Mouse (Mus musculus) forebrain, embryonic 12.5 days (tissue): ENCODE measurements around the gene Zfp62. TPM values are rescaled to one million over a fixed set of nuclear protein-coding genes. Genes with fewer than 3 reads are reported as not detected.
"Not testable (repeated sequence)": the region's sequence is repeated elsewhere in the genome, so short reads cannot be mapped to it uniquely, and the experiment has no call there.

Experiments used
- ATAC-seq: fragments of 200-750 bp; cut with Nextera tagmentation; 2 replicates; pipeline ENCODE4 v1.8.0; 2017; ENCODE audit warnings: moderate TSS enrichment; ENCODE audit not compliant: low FRiP score
- H3K27ac ChIP-seq: fragments of 300-500 bp; sonication (generic); 2 replicates; pipeline ENCODE4 v1.5.1; 2016; ENCODE audit warnings: mild to moderate bottlenecking
- H3K27me3 ChIP-seq: fragments of 300-500 bp; sonication (generic); 2 replicates; pipeline ENCODE4 v1.6.1; 2016; ENCODE audit warnings: mild to moderate bottlenecking
- H3K36me3 ChIP-seq: fragments of 300-500 bp; sonication (generic); replicated peaks from 2 replicates; pipeline ENCODE4 v1.6.1; 2016; ENCODE audit warnings: mild to moderate bottlenecking
- H3K4me1 ChIP-seq: fragments of 300-500 bp; sonication (generic); 2 replicates; pipeline ENCODE4 v1.6.1; 2016
- H3K4me2 ChIP-seq: fragments of 300-500 bp; sonication (generic); 2 replicates; pipeline ENCODE4 v1.6.1; 2016; ENCODE audit warnings: mild to moderate bottlenecking, moderate library complexity
- H3K4me3 ChIP-seq: fragments of 300-500 bp; sonication (generic); replicated peaks from 2 replicates; pipeline ENCODE4 v1.5.1; 2016; ENCODE audit warnings: mild to moderate bottlenecking
- H3K9ac ChIP-seq: fragments of 300-500 bp; sonication (generic); 2 replicates; pipeline ENCODE4 v1.6.1; 2016; ENCODE audit warnings: mild to moderate bottlenecking
- H3K9me3 ChIP-seq: fragments of 300-500 bp; sonication (generic); 2 replicates; pipeline ENCODE4 v1.6.1; 2016
- WGBS: fragments of 180-500 bp; shearing (Covaris S2); methylation state at CpG from one replicate; pipeline ENCODE4 v1.1.7; 2016; 5-methylcytosine and 5-hydroxymethylcytosine counted together
- polyA plus RNA-seq: library from polyadenylated mRNA; unstranded; fragments of >200 nt; fragmentation: Nextera tagmentation; extraction: Ambion mirVana; gene quantifications from 2 replicates; pipeline ENCODE4 v1.2.1, GENCODE M21; 2016

Zfp62 gene
- 60.5 and 63.3 TPM in 2 replicates for polyA plus RNA-seq

DNA sequence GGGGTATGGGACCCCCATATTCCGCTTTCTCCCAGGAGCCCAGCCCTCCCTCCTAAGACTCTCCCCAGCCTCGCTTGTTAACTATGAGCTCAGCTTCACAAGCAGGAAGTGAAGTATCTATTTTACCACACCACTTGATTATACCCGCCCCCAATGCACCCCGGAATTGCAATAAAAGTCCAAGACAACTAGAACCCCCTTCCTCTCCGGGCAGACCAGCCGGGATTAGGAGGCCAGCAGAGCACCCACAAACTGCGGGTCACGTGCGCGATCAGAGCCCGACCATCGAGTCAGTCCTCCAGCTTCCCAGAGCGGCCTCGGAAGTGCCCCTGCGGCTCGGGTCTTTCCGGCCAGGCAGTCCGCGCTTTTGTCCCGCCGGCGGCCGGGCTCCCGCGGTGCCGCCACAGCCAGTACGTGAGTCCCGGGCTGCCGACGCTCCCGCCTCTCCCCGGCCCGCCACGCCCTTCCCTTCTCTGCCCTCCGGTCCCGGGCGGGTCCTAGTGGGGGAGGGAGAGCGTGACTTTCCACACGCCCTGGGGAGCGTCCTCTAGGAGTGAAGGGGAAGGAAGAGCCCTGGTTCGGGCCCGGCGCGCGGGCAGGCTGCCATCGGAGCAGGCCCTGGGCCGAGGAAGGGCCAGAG lies at the start of gene Zfp62:
Zfp62 (plus strand) TSS at position 164 of the 640 bp plus-strand sequence.
- peak; percentile 93 for ATAC-seq
- Histone ChIP-seq H3K36me3 (peaks cover 8% of the 10 kb centered on the region), H3K27ac (peak within 1 kb of the TSS; percentile 99), H3K9me3 (no peaks in the 10 kb centered on the region), H3K4me2 (peak within 1 kb of the TSS; percentile 79), H3K27me3 (no peaks in the 10 kb centered on the region), H3K4me3 (peak within 1 kb of the TSS; percentile 88), H3K9ac (peak within 1 kb of the TSS; percentile 97), H3K4me1 (peaks cover 18% of the 10 kb centered on the region)
- WGBS = 0% methylated on average over 43 of the region's 47 CpGs

DNA sequence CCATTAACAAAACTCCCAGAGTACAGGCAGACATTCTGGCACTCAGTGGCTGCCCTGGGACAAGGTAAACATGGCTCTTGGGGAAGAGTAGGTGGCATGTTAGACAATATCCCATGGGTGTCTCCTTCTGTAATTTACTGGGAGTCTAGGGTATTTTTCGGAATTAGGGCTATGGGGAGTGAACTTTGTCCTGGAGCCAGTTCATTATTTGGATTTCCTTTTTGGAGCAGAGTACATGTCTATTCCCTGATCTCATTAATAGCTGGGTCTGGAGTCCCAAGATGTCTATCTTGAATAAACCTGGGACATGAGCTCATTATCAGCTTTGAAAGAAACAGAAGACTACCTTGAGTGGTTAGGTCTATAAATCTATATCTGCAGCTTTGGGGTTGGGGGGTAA lies 49.0 kb upstream of the Zfp62 start, which contains the start of gene Olfr1394:
Olfr1394 (plus strand) TSS at position 301 of the 400 bp plus-strand sequence.
- no peak for ATAC-seq
- Histone ChIP-seq H3K9me3 (no peaks in the 10 kb centered on the region), H3K27me3 (no peaks in the 10 kb centered on the region), H3K36me3 (no peaks in the 10 kb centered on the region), H3K4me3 (no peak within 1 kb of the TSS), H3K27ac (no peak within 1 kb of the TSS), H3K4me2 (no peak within 1 kb of the TSS), H3K9ac (no peak within 1 kb of the TSS), H3K4me1 (no peaks in the 10 kb centered on the region)
- WGBS = 90% methylated on average over 1 of the region's 1 CpGs

DNA sequence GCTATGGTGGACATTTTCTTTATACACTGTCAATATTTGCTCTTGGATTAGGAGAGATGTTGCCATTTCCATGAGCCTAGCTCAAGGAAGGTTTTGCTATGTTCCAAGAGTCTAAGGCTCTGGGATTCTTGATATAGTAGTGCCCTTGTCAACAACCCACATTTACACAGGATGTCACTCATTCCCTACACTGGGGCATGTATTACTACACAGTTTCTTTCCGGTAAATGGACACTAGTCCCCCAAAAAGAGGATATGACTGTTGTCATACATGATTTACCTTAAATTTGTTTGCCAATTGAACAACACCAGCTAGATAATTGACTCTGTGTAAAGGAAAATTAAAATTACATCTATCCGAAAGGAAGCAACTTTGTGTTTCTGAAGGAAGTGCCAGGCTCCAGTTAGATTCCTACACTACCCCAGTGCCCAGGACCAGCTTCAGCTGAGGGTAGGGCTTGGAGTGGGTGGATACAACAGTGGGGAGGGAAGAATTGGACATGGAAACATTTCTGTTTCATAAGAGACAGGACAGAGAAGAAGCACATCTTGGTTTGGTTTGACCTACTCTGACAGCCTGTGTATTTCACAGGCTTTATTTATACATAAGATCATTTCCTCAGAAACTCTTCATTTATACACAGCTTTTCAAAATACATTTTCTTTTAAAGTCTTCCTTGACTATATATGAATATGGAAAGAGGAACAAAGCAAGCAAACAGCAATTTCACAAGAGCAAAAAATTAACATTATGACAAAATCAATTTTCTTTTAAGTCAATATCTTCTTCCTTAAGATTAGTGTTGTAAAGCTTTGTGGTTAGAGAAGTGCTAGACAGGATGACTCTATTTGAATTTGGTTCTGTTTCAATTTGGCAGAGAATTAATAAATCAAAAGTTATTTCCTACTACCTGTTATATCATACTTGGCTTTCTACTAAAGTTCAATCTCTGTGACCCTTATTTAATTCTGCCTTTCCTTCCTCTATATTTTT lies 46.0 kb upstream of the Zfp62 start:
- H3K36me3 ChIP-seq = no peaks in the 10 kb centered on the region
- 92% methylated on average over 2 of the region's 2 CpGs for WGBS
- no peaks in the 10 kb centered on the region for H3K27me3 ChIP-seq
- ATAC-seq = no peak
- no peak overlapping the region for H3K27ac ChIP-seq
- no peak overlapping the region for H3K4me2 ChIP-seq
- no peaks in the 10 kb centered on the region for H3K9me3 ChIP-seq
- no peak overlapping the region for H3K9ac ChIP-seq
- no peak overlapping the region for H3K4me3 ChIP-seq
- no peaks in the 10 kb centered on the region for H3K4me1 ChIP-seq

DNA sequence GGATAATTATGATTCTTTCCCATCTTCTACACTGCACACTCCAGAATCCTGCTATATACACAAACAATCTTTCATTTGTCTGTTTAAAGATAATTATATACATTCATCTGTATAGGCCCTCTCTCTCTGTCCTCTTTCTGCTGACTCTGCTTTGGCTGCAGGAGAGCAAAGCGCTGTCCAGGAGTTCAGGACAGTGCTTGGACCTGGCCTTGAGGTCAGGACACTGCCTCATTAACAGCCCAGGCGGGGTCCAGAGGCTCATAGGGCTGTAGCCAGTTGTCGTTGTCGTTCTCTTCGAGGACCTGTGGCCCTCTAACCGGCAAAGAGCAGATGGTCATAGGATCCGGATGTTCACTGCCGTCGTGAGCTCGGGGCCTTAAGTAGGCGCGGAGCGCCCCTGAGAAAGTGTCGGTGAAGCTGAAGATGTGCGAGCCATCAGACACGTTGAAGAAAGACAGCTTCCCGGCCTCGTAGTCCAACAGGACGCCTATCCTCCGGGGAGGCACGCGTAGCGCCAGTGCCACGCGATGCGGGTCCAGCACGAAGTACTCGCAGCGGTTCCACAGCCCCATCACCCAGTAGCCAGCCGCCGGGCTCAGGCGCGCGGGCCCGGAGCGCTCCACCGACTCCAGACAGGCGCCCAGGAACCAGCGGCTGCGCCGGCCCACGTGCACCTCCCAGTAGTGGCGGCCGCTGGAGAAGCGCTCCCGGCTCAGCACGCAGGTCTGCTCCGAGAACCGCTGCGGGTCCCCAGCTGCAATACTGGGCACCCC lies 34.1 kb upstream of the Zfp62 start:
- no peaks in the 10 kb centered on the region for H3K36me3 ChIP-seq
- peak overlapping the region; percentile 70 for H3K4me2 ChIP-seq
- H3K4me1 ChIP-seq = peaks cover 8% of the 10 kb centered on the region
- peak; percentile 68; the same call in 1 of the 2 replicates for ATAC-seq
- WGBS = 7% methylated on average over 50 of the region's 50 CpGs
- peak overlapping the region; percentile 37 for H3K4me3 ChIP-seq
- 0 out of 2 replicates have a peak overlapping the region, but pooled peaks have one; percentile 36 for H3K9ac ChIP-seq
- H3K9me3 ChIP-seq = 0 out of 2 replicates have a peak, but pooled peaks cover 8% of the 10 kb centered on the region
- H3K27me3 ChIP-seq = peaks cover 22% of the 10 kb centered on the region
- H3K27ac ChIP-seq = no peak overlapping the region

- WGBS = 88% methylated on average over 4 of the region's 4 CpGs
- Histone ChIP-seq H3K4me1 (peaks cover 8% of the 10 kb centered on the region), H3K27ac (no peak overlapping the region), H3K36me3 (no peaks in the 10 kb centered on the region), H3K9ac (no peak overlapping the region), H3K4me2 (no peak overlapping the region), H3K27me3 (peaks cover 22% of the 10 kb centered on the region), H3K4me3 (no peak overlapping the region), H3K9me3 (0 out of 2 replicates have a peak, but pooled peaks cover 8% of the 10 kb centered on the region)
- ATAC-seq = no peak
Observed at GRCm38 (mm10) chr11:49170576-49170975, 32.5 kb upstream of the Zfp62 start.

- no peaks in the 10 kb centered on the region for H3K36me3 ChIP-seq
Observed at GRCm38 (mm10) chr11:49175345-49175744, 27.7 kb upstream of the Zfp62 start.

GRCm38 (mm10) chr11:49176047-49176779 lies 26.9 kb upstream of the Zfp62 start:
- ATAC-seq, H3K27me3 ChIP-seq, H3K27ac ChIP-seq, H3K4me3 ChIP-seq, H3K9ac ChIP-seq, H3K4me2 ChIP-seq, H3K4me1 ChIP-seq, H3K36me3 ChIP-seq, H3K9me3 ChIP-seq: not testable (repeated sequence)
- 95% methylated on average over 4 of the region's 4 CpGs for WGBS

More at GRCm38 (mm10) chr11:49175345-49175744, 27.7 kb upstream of the Zfp62 start:
- Histone ChIP-seq H3K4me1 (no peaks in the 10 kb centered on the region), H3K27ac (no peak overlapping the region), H3K4me2 (no peak overlapping the region), H3K9ac (no peak overlapping the region), H3K4me3 (no peak overlapping the region), H3K9me3 (no peaks in the 10 kb centered on the region), H3K27me3 (peaks cover 2% of the 10 kb centered on the region)
- WGBS = 93% methylated on average over 8 of the region's 8 CpGs
- no peak for ATAC-seq

GRCm38 (mm10) chr11:49183172-49183571 lies 19.9 kb upstream of the Zfp62 start:
- no peaks in the 10 kb centered on the region for H3K4me1 ChIP-seq
- no peak overlapping the region for H3K4me3 ChIP-seq
- H3K27me3 ChIP-seq = no peaks in the 10 kb centered on the region
- H3K4me2 ChIP-seq = no peak overlapping the region
- no peak overlapping the region for H3K9ac ChIP-seq
- 68% methylated on average over 1 of the region's 1 CpGs for WGBS
- H3K9me3 ChIP-seq = no peaks in the 10 kb centered on the region
- no peaks in the 10 kb centered on the region for H3K36me3 ChIP-seq
- H3K27ac ChIP-seq = no peak overlapping the region
- ATAC-seq = no peak

GRCm38 (mm10) chr11:49186452-49186851 lies 16.6 kb upstream of the Zfp62 start:
- Histone ChIP-seq H3K4me1 (no peaks in the 10 kb centered on the region), H3K36me3 (no peaks in the 10 kb centered on the region), H3K27me3 (no peaks in the 10 kb centered on the region), H3K4me3 (no peak overlapping the region), H3K4me2 (no peak overlapping the region), H3K27ac (no peak overlapping the region), H3K9me3 (no peaks in the 10 kb centered on the region), H3K9ac (no peak overlapping the region)
- ATAC-seq = no peak
- WGBS = 78% methylated on average over 6 of the region's 6 CpGs

DNA sequence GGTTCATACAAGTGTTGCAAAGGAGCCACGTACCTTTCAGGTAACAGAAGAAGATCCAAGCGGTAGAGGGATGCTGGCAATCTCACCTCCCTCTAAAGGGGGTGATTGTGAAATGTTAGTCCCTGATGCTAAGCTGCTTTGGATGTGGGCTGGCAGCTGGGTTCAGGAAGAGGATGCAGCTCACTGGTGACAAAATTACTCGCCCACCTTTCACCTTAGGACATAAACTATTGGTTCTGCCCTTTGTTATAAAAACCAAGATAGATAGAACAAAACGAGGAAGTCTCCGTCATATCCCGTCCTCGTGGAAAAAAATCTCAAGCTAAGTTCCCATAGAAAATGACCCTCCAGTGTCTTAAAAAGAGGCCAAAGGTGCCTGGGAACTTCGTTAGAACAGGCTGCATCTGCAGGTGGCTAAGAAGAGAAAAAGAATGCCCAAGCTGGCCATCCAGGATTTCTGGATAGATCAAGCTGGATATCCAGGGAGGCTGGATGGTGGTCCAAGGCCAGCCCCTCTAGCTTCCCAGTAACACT lies 16.1 kb upstream of the Zfp62 start, which contains the start of gene Btnl9:
Btnl9 (minus strand) TSS at position 205 of the 534 bp plus-strand sequence.
- Histone ChIP-seq H3K4me3 (no peak within 1 kb of the TSS), H3K4me2 (no peak within 1 kb of the TSS), H3K9ac (no peak within 1 kb of the TSS), H3K4me1 (no peaks in the 10 kb centered on the region), H3K9me3 (no peaks in the 10 kb centered on the region), H3K27ac (no peak within 1 kb of the TSS), H3K27me3 (no peaks in the 10 kb centered on the region), H3K36me3 (no peaks in the 10 kb centered on the region)
- no peak for ATAC-seq
- 76% methylated on average over 8 of the region's 8 CpGs for WGBS

DNA sequence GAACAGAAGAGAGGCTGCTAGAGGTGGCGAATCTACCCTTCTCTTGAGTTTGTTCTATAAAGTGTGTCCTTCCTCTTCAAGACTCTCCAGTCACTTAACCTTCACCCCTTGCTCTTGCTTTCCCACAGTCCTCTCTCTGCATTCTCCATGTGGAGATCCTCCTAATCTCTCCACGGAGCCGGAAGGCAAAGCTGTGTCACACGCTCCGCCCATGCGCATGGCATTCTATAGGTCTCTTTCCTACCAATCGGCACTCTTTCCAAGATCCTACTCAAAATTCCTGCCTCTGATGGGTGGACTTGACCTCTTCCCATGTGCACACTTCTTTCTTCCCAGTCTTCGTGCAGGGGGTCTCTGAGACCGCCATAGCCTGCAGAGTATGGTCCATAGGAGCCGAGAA lies 15.4 kb upstream of the Zfp62 start:
- H3K4me3 ChIP-seq = no peak overlapping the region
- H3K27me3 ChIP-seq = no peaks in the 10 kb centered on the region
- no peaks in the 10 kb centered on the region for H3K36me3 ChIP-seq
- no peaks in the 10 kb centered on the region for H3K9me3 ChIP-seq
- WGBS = 78% methylated on average over 10 of the region's 10 CpGs
- H3K4me2 ChIP-seq = no peak overlapping the region
- H3K27ac ChIP-seq = no peak overlapping the region
- no peak for ATAC-seq
- no peak overlapping the region for H3K9ac ChIP-seq
- H3K4me1 ChIP-seq = no peaks in the 10 kb centered on the region
